Mouse (Mus musculus): Measurements from ENCODE around the gene Atp6v0e2.

- TF ChIP-seq CTCF (IDR thresholded peaks at IDR 0.05; ENCODE audit: borderline replicate concordance, control insufficient read depth, extremely low read depth, insufficient read depth, low read length, poor library complexity) (no peak), POLR2A (IDR thresholded peaks at IDR 0.05; ENCODE audit: control insufficient read depth, extremely low read depth, insufficient read depth, low read length, poor library complexity) (no peak)
These were observed 4.4 kb downstream of the Atp6v0e2 start for GRCm38 (mm10) chr6:48541560-48542450.
